Mouse (Mus musculus) heart, postnatal 0 days (tissue): ENCODE data around the gene Efr3b. TPM values are rescaled to one million over a fixed set of nuclear protein-coding genes. Genes with fewer than 3 reads are reported as not detected.

ENCODE experiments used
- ATAC-seq: fragments of 200-750 bp; cut with Nextera tagmentation; 2 replicates; pipeline ENCODE4 v1.8.0; 2017; ENCODE audit warnings: low read depth, moderate number of reproducible peaks, moderate library complexity; ENCODE audit not compliant: insufficient read depth
- DNase-seq: peaks from one replicate; pipeline ENCODE4 v3.0.0-alpha.2; 2016; ENCODE audit warnings: low spot score
- H3K27ac ChIP-seq: fragments of 300-500 bp; sonication (generic); 2 replicates; pipeline ENCODE4 v1.5.1; 2014; ENCODE audit warnings: low read depth, mild to moderate bottlenecking
- H3K27me3 ChIP-seq: fragments of 300-500 bp; sonication (generic); 2 replicates; pipeline ENCODE4 v1.6.1; 2014; ENCODE audit warnings: low read length, mixed read lengths; ENCODE audit not compliant: control insufficient read depth, insufficient read depth
- H3K36me3 ChIP-seq: fragments of 300-500 bp; sonication (generic); replicated peaks from 2 replicates; pipeline ENCODE4 v1.6.1; 2014; ENCODE audit warnings: low read length, mixed read lengths; ENCODE audit not compliant: control insufficient read depth, insufficient read depth
- H3K4me1 ChIP-seq: fragments of 300-500 bp; sonication (generic); 2 replicates; pipeline ENCODE4 v1.6.1; 2014; ENCODE audit warnings: antibody characterized with exemption; ENCODE audit not compliant: control insufficient read depth, insufficient read depth
- H3K4me2 ChIP-seq: fragments of 300-500 bp; sonication (generic); 2 replicates; pipeline ENCODE4 v1.6.1; 2014; ENCODE audit warnings: low read depth, mild to moderate bottlenecking, low read length, moderate library complexity
- H3K4me3 ChIP-seq: fragments of 300-500 bp; sonication (generic); 2 replicates; pipeline ENCODE4 v1.5.1; 2014; ENCODE audit warnings: low read depth, low read length
- H3K9ac ChIP-seq: fragments of 300-500 bp; sonication (generic); replicated peaks from 2 replicates; pipeline ENCODE4 v1.6.1; 2014; ENCODE audit warnings: low read depth, low read length, mixed read lengths
- H3K9me3 ChIP-seq: fragments of 300-500 bp; sonication (generic); replicated peaks from 2 replicates; pipeline ENCODE4 v1.6.1; 2016; ENCODE audit warnings: low read length; ENCODE audit not compliant: control insufficient read depth
- CTCF ChIP-seq: IDR thresholded peaks from 2 replicates; pipeline ENCODE4 v1.5.1; 2016; ENCODE audit warnings: antibody characterized with exemption, control low read depth, low read depth
- EP300 ChIP-seq: IDR thresholded peaks from 2 replicates; pipeline ENCODE4 v1.6.1; 2016; ENCODE audit warnings: antibody characterized with exemption, low read depth
- WGBS: fragments of 180-500 bp; shearing (Covaris S2); extraction: QIAGEN DNeasy Blood & Tissue Kit; methylation state at CpG from one replicate; pipeline ENCODE4 v1.1.7; 2014; 5-methylcytosine and 5-hydroxymethylcytosine counted together
- polyA plus RNA-seq: library from polyadenylated mRNA; unstranded; fragments of >200 nt; fragmentation: Nextera tagmentation; extraction: Ambion mirVana; gene quantifications from 2 replicates; pipeline ENCODE4 v1.2.1, GENCODE M21; 2015
- total RNA-seq: library from RNA; depleted of rRNA; stranded (reverse); fragments of >200 nt; gene quantifications from 2 replicates; pipeline ENCODE4 v1.2.3, GENCODE M21; 2014; ENCODE audit warnings: low replicate concordance; rRNA removed

Gene Efr3b
- total RNA-seq = 6.8 TPM in 2 replicates
- 1.6 TPM in 2 replicates for polyA plus RNA-seq

GRCm38 (mm10) chr12:4038061-4039041 lies at the start of gene Efr3b:
TSS of gene Efr3b (minus strand) at chr12:4038915.
- Histone ChIP-seq H3K9me3 (no peaks in the 10 kb centered on the region), H3K36me3 (no peaks in the 10 kb centered on the region), H3K4me2 (peak within 1 kb of the TSS; percentile 90), H3K4me3 (peak within 1 kb of the TSS; percentile 75), H3K9ac (peak within 1 kb of the TSS; percentile 61), H3K27ac (peak within 1 kb of the TSS; percentile 12; the same call in 1 of the 2 replicates), H3K27me3 (no peaks in the 10 kb centered on the region), H3K4me1 (peaks cover 13% of the 10 kb centered on the region; the same call in 1 of the 2 replicates)
- peak; percentile 71 for DNase-seq
- 2% methylated on average over 75 of the region's 78 CpGs for WGBS
- ATAC-seq = peak; percentile 89
- TF ChIP-seq EP300 = no peak
- TF ChIP-seq CTCF = peak; percentile 18

DNA sequence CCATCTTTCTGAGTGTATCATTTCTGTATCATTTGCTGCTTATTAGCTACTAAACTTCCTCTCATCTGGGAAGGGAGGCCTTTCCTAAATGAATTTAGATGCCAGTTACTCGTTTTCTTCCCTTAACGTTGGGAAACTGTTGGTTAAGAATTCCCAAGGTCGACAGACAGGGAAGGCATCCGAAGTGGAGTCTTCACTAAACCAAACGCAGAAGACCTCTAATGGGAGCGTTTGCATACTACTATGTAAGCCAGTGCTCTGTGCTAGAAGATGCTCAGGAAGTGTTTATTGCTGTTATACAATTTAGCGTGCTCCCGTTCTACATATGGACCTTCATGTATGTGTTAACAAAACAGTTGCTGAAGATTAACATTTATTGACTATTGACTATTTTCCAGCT lies 44.7 kb upstream of the Efr3b start:
- ATAC-seq = no peak
- Histone ChIP-seq H3K9me3 (no peaks in the 10 kb centered on the region), H3K36me3 (peaks cover 25% of the 10 kb centered on the region), H3K9ac (no peak overlapping the region), H3K4me2 (peak overlapping the region; percentile 67), H3K27me3 (no peaks in the 10 kb centered on the region), H3K4me3 (no peak overlapping the region), H3K27ac (peak overlapping the region; percentile 90), H3K4me1 (no peaks in the 10 kb centered on the region)
- DNase-seq = no peak
- TF ChIP-seq EP300 (no peak), CTCF (no peak)
- 51% methylated on average over 8 of the region's 8 CpGs for WGBS

DNA sequence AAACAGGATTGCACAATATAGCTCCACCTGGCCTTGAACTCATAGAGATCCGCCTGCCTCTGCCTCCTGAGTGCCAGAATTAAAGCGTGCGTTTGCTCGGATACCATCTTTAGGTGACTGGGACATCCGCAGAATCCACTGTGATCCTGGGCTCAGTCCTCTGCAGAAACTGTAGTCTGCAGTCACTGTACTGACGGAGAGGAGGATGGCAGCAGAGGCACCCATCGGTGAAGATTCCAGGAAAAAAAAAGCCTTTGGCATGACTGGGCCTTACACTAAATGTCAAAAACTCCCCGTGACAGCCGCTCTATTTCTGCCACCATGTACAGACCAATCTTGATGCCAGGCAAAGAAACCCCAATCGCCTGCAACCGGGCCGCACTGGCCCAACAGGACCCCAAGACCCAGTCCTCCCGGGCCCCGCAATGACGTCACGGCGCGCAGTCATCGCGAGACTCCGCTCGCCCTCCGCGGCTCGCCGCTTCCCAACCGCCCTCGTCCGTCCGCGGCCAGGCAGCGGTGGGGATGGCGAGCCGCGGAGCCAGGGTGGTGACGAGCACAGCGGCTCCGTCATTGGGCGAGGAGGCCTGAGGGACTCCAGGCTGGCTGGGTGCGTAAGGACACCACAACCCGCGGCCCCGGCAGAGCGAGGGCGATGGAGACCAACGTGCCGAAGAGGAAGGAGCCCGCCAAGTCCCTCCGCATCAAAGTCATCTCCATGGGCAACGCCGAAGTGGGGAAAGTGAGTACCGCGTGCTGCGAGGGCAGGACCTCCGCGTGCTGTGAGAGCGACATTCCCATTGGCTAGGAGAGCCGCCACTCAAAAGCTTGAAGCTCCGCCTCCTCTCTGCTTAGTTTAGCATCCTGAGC lies 43.7 kb upstream of the Efr3b start, which contains the start of gene Dnajc27:
Dnajc27 (plus strand) TSS at position 452 of the 870 bp plus-strand sequence.
- Histone ChIP-seq H3K9ac (peak within 1 kb of the TSS; percentile 36), H3K4me1 (no peaks in the 10 kb centered on the region), H3K4me2 (peak within 1 kb of the TSS; percentile 67), H3K9me3 (no peaks in the 10 kb centered on the region), H3K36me3 (peaks cover 14% of the 10 kb centered on the region; the same call in 1 of the 2 replicates), H3K4me3 (peak within 1 kb of the TSS; percentile 48), H3K27ac (peak within 1 kb of the TSS; percentile 90), H3K27me3 (no peaks in the 10 kb centered on the region)
- peak; percentile 93 for DNase-seq
- 6% methylated on average over 59 of the region's 59 CpGs for WGBS
- peak; percentile 97 for ATAC-seq
- TF ChIP-seq EP300 (peak; percentile 85), CTCF (no peak)

GRCm38 (mm10) chr12:4080311-4080710 lies 41.6 kb upstream of the Efr3b start:
- 0% methylated on average over 2 of the region's 2 CpGs for WGBS
- no peak overlapping the region for H3K4me2 ChIP-seq
- no peak overlapping the region for H3K9ac ChIP-seq
- no peaks in the 10 kb centered on the region for H3K4me1 ChIP-seq
- H3K9me3 ChIP-seq = no peaks in the 10 kb centered on the region
- no peaks in the 10 kb centered on the region for H3K36me3 ChIP-seq
- no peak overlapping the region for H3K27ac ChIP-seq
- TF ChIP-seq CTCF = peak; percentile 95
- TF ChIP-seq EP300 = no peak
- H3K4me3 ChIP-seq = no peak overlapping the region
- no peaks in the 10 kb centered on the region for H3K27me3 ChIP-seq
- no peak for ATAC-seq
- peak; percentile 69 for DNase-seq

- Histone ChIP-seq H3K27me3 (no peaks in the 10 kb centered on the region), H3K4me1 (no peaks in the 10 kb centered on the region), H3K4me2 (no peak overlapping the region), H3K9me3 (no peaks in the 10 kb centered on the region), H3K9ac (no peak overlapping the region), H3K4me3 (no peak overlapping the region), H3K36me3 (no peaks in the 10 kb centered on the region), H3K27ac (no peak overlapping the region)
- TF ChIP-seq EP300 = no peak
- no peak for DNase-seq
- 43% methylated on average over 1 of the region's 1 CpGs for WGBS
- no peak for ATAC-seq
Observed at GRCm38 (mm10) chr12:4078069-4078468, 39.4 kb upstream of the Efr3b start.
